Mouse (Mus musculus) liver, embryonic 14 days (tissue): Measurements from ENCODE around the gene Hnrnpdl. TPM values are rescaled to one million over a fixed set of nuclear protein-coding genes. Genes with fewer than 3 reads are reported as not detected.

Experiments
- polyA plus RNA-seq: library from polyadenylated mRNA; depleted of rRNA; stranded (reverse); fragments of >200 nt; gene quantifications from 2 replicates; pipeline ENCODE4 v1.2.3, GENCODE M21; 2012; rRNA removed

The Hnrnpdl gene
- polyA plus RNA-seq: 133 and 136 TPM in 2 replicates

GRCm38 (mm10) chr5:100039602-100040142, at the start of gene Hnrnpdl, which contains the start of gene Enoph1:
Hnrnpdl (minus strand) TSS chr5:100039664.
Enoph1 (plus strand) TSS chr5:100039985.

Other genes starting within 250 kb of the Hnrnpdl start
- gene Vamp9, start 133.4 kb downstream of the Hnrnpdl start, polyA plus RNA-seq: not detected in 2 replicates
- gene Hnrnpd, start 60.7 kb downstream of the Hnrnpdl start, polyA plus RNA-seq: 182 and 183 TPM in 2 replicates
- gene 4930524J08Rik, start 60.6 kb downstream of the Hnrnpdl start, polyA plus RNA-seq: 1.4 and 1.6 TPM in 2 replicates
- gene Enoph1, start 321 bp upstream of the Hnrnpdl start, polyA plus RNA-seq: 12.1 and 14.9 TPM in 2 replicates
- gene Tmem150c, start 120.1 kb upstream of the Hnrnpdl start, polyA plus RNA-seq: 0.27 and 0.51 TPM in 2 replicates